Mouse (Mus musculus) urinary bladder, postnatal 25 days (tissue): Measurements from ENCODE around the gene Dgka.
"Not testable (repeated sequence)": the region's sequence is repeated elsewhere in the genome, so short reads cannot be mapped to it uniquely, and the experiment has no call there.

ENCODE experiments used
- DNase-seq: peaks from one replicate; pipeline ENCODE4 v3.0.0; 2022; ENCODE audit warnings: low spot score

Dgka gene

GRCm38 (mm10) chr10:128731992-128732391 is 12.7 kb downstream of the Dgka start:
- no peak for DNase-seq

- peak; percentile 66 for DNase-seq
These were observed 13.6 kb downstream of the Dgka start for GRCm38 (mm10) chr10:128731002-128731433.

- no peak for DNase-seq
These were observed 16.6 kb downstream of the Dgka start for GRCm38 (mm10) chr10:128728059-128728458.

- not testable (repeated sequence) for DNase-seq
These were observed 19.2 kb downstream of the Dgka start for GRCm38 (mm10) chr10:128725466-128725865.

- DNase-seq: no peak
These were observed 28.8 kb downstream of the Dgka start for GRCm38 (mm10) chr10:128715559-128716537.

GRCm38 (mm10) chr10:128711318-128711717 is 33.3 kb downstream of the Dgka start:
- DNase-seq: not testable (repeated sequence)

GRCm38 (mm10) chr10:128705317-128705693 is 39.4 kb downstream of the Dgka start:
- DNase-seq: peak; percentile 22

GRCm38 (mm10) chr10:128704491-128705316 is 40.0 kb downstream of the Dgka start, which contains the start of gene Cdk2:
Gene Cdk2 (minus strand): TSS chr10:128705031.
- DNase-seq: peak; percentile 90

- no peak for DNase-seq
These were observed 40.8 kb downstream of the Dgka start, which contains the start of gene Pmel for GRCm38 (mm10) chr10:128703895-128704294. Gene Pmel (plus strand): TSS chr10:128704195.

- DNase-seq: no peak
These were observed 42.2 kb downstream of the Dgka start for GRCm38 (mm10) chr10:128702328-128703007.

- DNase-seq: no peak
These were observed 43.9 kb downstream of the Dgka start for GRCm38 (mm10) chr10:128700712-128701111.

GRCm38 (mm10) chr10:128699611-128700010 is 45.0 kb downstream of the Dgka start:
- no peak for DNase-seq

GRCm38 (mm10) chr10:128699006-128699405 is 45.6 kb downstream of the Dgka start:
- DNase-seq: no peak

- no peak for DNase-seq
These were observed 47.5 kb downstream of the Dgka start for GRCm38 (mm10) chr10:128697072-128697725.

GRCm38 (mm10) chr10:128695992-128696807 is 48.5 kb downstream of the Dgka start, which contains the start of gene Rab5b:
Gene Rab5b (minus strand): TSS chr10:128696264.
- peak; percentile 93 for DNase-seq

GRCm38 (mm10) chr10:128695411-128695991 is 49.2 kb downstream of the Dgka start:
- no peak for DNase-seq

- DNase-seq: no peak
These were observed 70.1 kb downstream of the Dgka start for GRCm38 (mm10) chr10:128674469-128675008.

- peak; percentile 70 for DNase-seq
These were observed 70.7 kb downstream of the Dgka start, which contains the start of gene Suox for GRCm38 (mm10) chr10:128673763-128674468. Gene Suox (minus strand): TSS chr10:128674073.

GRCm38 (mm10) chr10:128671148-128671547 is 73.5 kb downstream of the Dgka start:
- no peak for DNase-seq
